Mouse (Mus musculus) stomach, embryonic 16.5 days (tissue): Measurements from ENCODE around the gene Sec22a. TPM values are rescaled to one million over a fixed set of nuclear protein-coding genes. Genes with fewer than 3 reads are reported as not detected.
A peak's percentile ranks its signal among the peaks of the same experiment; 100 is the strongest.

Experiments used
- ATAC-seq: fragments of 200-750 bp; cut with Nextera tagmentation; 2 replicates; pipeline ENCODE4 v1.8.0; 2017; ENCODE audit warnings: moderate number of reproducible peaks, moderate TSS enrichment; ENCODE audit not compliant: insufficient read depth, low FRiP score
- H3K27ac ChIP-seq: fragments of 300-500 bp; sonication (generic); 2 replicates; pipeline ENCODE4 v1.5.1; 2014; ENCODE audit warnings: low read length
- H3K27me3 ChIP-seq: fragments of 300-500 bp; sonication (generic); 2 replicates; pipeline ENCODE4 v1.6.1; 2014; ENCODE audit warnings: low read length, control low read depth, mixed read lengths; ENCODE audit not compliant: control insufficient read depth, insufficient read depth
- H3K36me3 ChIP-seq: fragments of 300-500 bp; sonication (generic); 2 replicates; pipeline ENCODE4 v1.6.1; 2014; ENCODE audit warnings: low read length; ENCODE audit not compliant: control insufficient read depth, insufficient read depth
- H3K4me1 ChIP-seq: fragments of 300-500 bp; sonication (generic); 2 replicates; pipeline ENCODE4 v1.6.1; 2014; ENCODE audit warnings: low read length, control low read depth, mixed read lengths; ENCODE audit not compliant: control insufficient read depth, insufficient read depth
- H3K4me2 ChIP-seq: fragments of 300-500 bp; sonication (generic); 2 replicates; pipeline ENCODE4 v1.6.1; 2014; ENCODE audit warnings: low read depth, low read length, mixed read lengths
- H3K4me3 ChIP-seq: fragments of 300-500 bp; sonication (generic); replicated peaks from 2 replicates; pipeline ENCODE4 v1.5.1; 2014; ENCODE audit warnings: mild to moderate bottlenecking, low read length
- H3K9ac ChIP-seq: fragments of 300-500 bp; sonication (generic); 2 replicates; pipeline ENCODE4 v1.6.1; 2014; ENCODE audit warnings: low read length
- H3K9me3 ChIP-seq: fragments of 300-500 bp; sonication (generic); replicated peaks from 2 replicates; pipeline ENCODE4 v1.6.1; 2016; ENCODE audit warnings: low read length, control low read depth; ENCODE audit not compliant: control insufficient read depth
- WGBS: fragments of 180-500 bp; shearing (Covaris S2); extraction: QIAGEN DNeasy Blood & Tissue Kit; methylation state at CpG from one replicate; pipeline ENCODE4 v1.1.7; 2014; 5-methylcytosine and 5-hydroxymethylcytosine counted together
- polyA plus RNA-seq: library from polyadenylated mRNA; unstranded; fragments of >200 nt; fragmentation: Nextera tagmentation; extraction: Ambion mirVana; gene quantifications from 2 replicates; pipeline ENCODE4 v1.2.1, GENCODE M21; 2015

Gene Sec22a
- polyA plus RNA-seq, 1 experiment from 2014 or later, result 46.2 TPM

DNA sequence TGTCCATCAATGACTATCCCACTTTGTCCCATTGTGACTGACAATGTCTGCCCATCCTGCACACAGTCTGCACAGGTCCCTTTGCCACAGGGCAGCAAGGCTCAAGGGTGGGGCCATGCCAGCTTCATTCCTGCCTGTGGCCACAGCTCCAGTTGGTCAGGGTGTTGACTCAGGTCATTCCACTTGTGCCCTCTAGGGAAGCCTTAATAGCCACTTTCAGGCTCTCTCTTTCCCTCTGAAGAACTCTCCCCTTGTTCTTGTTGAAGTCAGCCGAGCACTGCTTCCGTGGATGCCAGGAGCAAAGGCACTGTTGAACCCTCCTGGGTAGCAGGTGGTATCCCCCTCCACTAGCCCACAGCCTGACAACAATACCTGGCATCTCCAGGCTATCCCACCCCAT lies 81.3 kb downstream of the Sec22a start:
- WGBS, result 89% methylated on average over 2 of the region's 2 CpGs
- no peak for ATAC-seq

DNA sequence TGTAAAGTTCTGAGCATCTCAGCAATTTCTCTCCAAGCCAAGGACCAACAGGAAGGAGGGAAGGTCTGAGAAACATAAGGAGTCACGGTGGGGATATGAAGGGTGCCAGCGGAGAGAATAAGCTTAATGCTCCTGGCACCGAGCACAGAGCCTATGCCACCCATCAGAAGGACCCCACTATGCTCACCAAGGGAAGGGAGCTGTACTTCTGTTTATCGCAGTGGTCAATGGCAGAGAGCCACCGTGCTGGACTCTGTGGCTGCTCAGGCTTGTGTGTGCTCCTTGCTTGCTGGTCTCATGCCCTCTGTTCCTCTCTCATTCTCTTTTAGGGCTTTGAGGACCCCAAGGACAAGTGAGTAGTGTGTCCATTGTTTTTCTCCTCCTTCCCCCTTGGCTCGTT lies 85.6 kb downstream of the Sec22a start:
- Histone ChIP-seq H3K4me3 (no peak overlapping the region), H3K27me3 (no peaks in the 10 kb centered on the region), H3K36me3 (no peaks in the 10 kb centered on the region), H3K9ac (no peak overlapping the region), H3K4me1 (no peaks in the 10 kb centered on the region), H3K4me2 (no peak overlapping the region), H3K9me3 (no peaks in the 10 kb centered on the region), H3K27ac (no peak overlapping the region)
- 82% methylated on average over 6 of the region's 6 CpGs for WGBS
- ATAC-seq, result no peak

More for the DNA sequence above, 81.3 kb downstream of the Sec22a start:
- Histone ChIP-seq H3K4me2 (no peak overlapping the region), H3K4me3 (no peak overlapping the region), H3K27me3 (no peaks in the 10 kb centered on the region), H3K9me3 (no peaks in the 10 kb centered on the region), H3K4me1 (no peaks in the 10 kb centered on the region), H3K9ac (no peak overlapping the region), H3K27ac (no peak overlapping the region), H3K36me3 (no peaks in the 10 kb centered on the region)

DNA sequence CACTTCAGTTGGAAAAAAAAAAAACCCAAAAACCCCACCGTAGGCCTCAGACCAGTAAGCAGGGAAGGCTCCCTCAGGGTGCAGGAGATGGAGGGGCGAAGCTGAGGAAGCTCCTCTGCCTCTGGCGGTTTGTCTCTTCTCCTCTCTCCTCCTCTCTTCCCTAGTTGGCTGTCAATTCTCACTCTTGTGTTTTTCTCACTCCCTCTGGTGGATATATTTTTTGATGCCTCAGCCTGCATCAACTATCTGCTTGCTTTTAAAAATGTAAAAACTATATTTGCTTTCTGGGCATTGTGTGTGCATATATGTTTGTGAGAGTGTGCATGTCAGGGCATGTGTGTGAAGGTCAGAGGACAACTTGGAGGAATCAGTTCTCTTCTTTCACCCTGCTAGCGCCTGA lies 91.3 kb downstream of the Sec22a start:
- no peak for ATAC-seq
- Histone ChIP-seq H3K4me3 (no peak overlapping the region), H3K27me3 (no peaks in the 10 kb centered on the region), H3K9me3 (no peaks in the 10 kb centered on the region), H3K27ac (no peak overlapping the region), H3K36me3 (no peaks in the 10 kb centered on the region), H3K4me1 (no peaks in the 10 kb centered on the region), H3K4me2 (no peak overlapping the region), H3K9ac (no peak overlapping the region)
- 66% methylated on average over 4 of the region's 4 CpGs for WGBS

DNA sequence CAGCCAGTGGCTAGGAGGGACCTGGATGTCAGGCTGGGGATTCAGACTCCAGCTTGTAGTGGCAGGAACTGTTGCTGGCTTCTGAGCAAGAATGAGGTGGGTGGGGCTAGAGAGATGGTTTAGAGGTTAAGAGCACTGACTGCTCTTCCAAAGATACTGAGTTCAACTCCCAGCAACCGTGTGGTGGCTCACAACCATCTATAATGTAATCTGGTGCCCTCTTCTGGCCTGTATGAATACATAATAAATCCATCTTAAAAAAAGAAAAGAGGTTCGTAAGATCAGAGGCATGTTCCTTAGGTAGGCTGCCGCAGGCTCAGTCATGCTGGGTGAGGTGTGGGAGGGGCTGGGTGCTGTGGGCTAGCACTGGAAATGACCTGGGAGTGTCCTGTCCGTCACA lies 92.1 kb downstream of the Sec22a start:
- Histone ChIP-seq H3K4me3 (no peak overlapping the region), H3K4me1 (no peaks in the 10 kb centered on the region)
- no peak for ATAC-seq

DNA sequence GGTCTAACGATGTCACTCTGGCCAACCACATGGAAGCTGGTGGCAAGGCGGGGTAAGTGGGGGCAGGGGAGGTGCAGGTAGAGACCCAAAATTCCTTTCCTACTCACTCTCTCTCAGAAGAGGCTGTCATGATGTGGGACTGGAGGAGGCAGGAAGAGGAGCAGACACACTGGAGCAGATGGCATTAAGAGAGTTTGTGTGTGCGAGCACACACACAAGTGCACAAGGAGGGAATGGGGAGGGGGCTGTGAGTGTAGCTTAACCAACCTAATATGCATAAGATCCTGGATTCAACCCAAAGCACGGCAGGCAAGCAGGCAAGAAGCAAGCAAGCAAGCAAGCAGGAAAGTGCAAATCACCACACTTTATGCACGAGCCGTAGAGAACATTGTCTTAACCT lies 92.8 kb downstream of the Sec22a start:
- no peak for ATAC-seq
- no peaks in the 10 kb centered on the region for H3K27me3 ChIP-seq
- no peak overlapping the region for H3K27ac ChIP-seq
- WGBS, result 75% methylated on average over 6 of the region's 6 CpGs
- no peaks in the 10 kb centered on the region for H3K36me3 ChIP-seq
- no peak overlapping the region for H3K4me2 ChIP-seq
- H3K4me3 ChIP-seq, result no peak overlapping the region
- no peak overlapping the region for H3K9ac ChIP-seq
- H3K4me1 ChIP-seq, result no peaks in the 10 kb centered on the region
- H3K9me3 ChIP-seq, result no peaks in the 10 kb centered on the region

More for the DNA sequence above, 92.1 kb downstream of the Sec22a start:
- no peaks in the 10 kb centered on the region for H3K27me3 ChIP-seq
- H3K9me3 ChIP-seq, result no peaks in the 10 kb centered on the region
- no peak overlapping the region for H3K9ac ChIP-seq
- no peaks in the 10 kb centered on the region for H3K36me3 ChIP-seq
- H3K4me2 ChIP-seq, result no peak overlapping the region
- H3K27ac ChIP-seq, result no peak overlapping the region
- WGBS, result 40% methylated on average over 4 of the region's 4 CpGs

DNA sequence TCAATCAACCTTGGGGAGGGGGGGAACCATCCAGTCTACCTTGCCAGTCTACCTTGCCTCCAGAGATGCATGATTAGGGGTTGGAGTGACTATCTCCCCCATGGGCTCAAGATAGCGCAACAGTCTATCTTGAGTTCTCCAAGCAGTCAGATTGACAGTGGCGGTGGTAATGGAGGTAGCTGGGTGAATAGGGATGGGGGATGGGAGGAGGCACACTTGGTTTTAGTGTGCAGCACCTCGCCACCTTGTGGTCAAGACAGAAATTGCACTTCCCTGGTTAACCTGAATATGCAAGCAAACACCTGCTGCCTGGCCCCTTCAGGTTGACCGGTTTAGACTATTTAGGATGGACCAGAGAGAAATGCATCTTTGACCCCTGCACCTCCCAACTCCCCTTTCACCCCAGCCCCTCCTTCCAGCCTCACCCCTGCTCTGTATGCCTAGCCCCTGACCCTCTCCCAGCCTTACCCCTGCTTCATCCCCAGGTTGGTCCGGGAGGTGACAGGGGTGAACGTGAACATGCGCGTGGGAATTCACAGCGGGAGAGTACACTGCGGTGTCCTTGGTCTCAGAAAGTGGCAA lies 93.3 kb downstream of the Sec22a start:
- Histone ChIP-seq H3K36me3 (no peaks in the 10 kb centered on the region), H3K9ac (no peak overlapping the region), H3K27ac (no peak overlapping the region), H3K4me2 (no peak overlapping the region), H3K4me3 (no peak overlapping the region), H3K9me3 (no peaks in the 10 kb centered on the region), H3K4me1 (no peaks in the 10 kb centered on the region), H3K27me3 (no peaks in the 10 kb centered on the region)
- WGBS, result 44% methylated on average over 10 of the region's 10 CpGs
- peak; percentile 17; the same call in 1 of the 2 replicates for ATAC-seq

Other genes starting within 250 kb of the Sec22a start
- 3.0 TPM in 2 replicates for gene Adcy5, start 209.0 kb downstream of the Sec22a start, polyA plus RNA-seq
- gene Pdia5, start 127.0 kb upstream of the Sec22a start, polyA plus RNA-seq, result 57.3 and 57.5 TPM in 2 replicates
- 3.8 and 5.3 TPM in 2 replicates for gene Sema5b, start 177.2 kb upstream of the Sec22a start, polyA plus RNA-seq